Mouse (Mus musculus): Measurements from ENCODE around the gene Pzp. TPM values are rescaled to one million over a fixed set of nuclear protein-coding genes. Genes with fewer than 3 reads are reported as not detected.

The Pzp gene
- polyA plus RNA-seq (2016; fragmentation: Nextera tagmentation; extraction: Ambion mirVana): 0.04 TPM in 1 of 2 replicates, not detected in the other

GRCm38 (mm10) chr6:128526601-128527000, at the start of gene Pzp:
Gene Pzp, minus strand, starts transcription at chr6:128526720.
- Histone ChIP-seq H3K9me3 (0 out of 2 replicates have a peak, but pooled peaks cover 5% of the 10 kb centered on the region), H3K4me2 (no peak within 1 kb of the TSS), H3K27ac (no peak within 1 kb of the TSS), H3K4me1 (no peaks in the 10 kb centered on the region), H3K36me3 (replicated peaks) (no peaks in the 10 kb centered on the region), H3K27me3 (no peaks in the 10 kb centered on the region), H3K9ac (no peak within 1 kb of the TSS), H3K4me3 (replicated peaks) (no peak within 1 kb of the TSS)
- 87% methylated on average over 4 of the region's 4 CpGs for WGBS
- no peak for ATAC-seq (ENCODE audit: low FRiP score)

DNA sequence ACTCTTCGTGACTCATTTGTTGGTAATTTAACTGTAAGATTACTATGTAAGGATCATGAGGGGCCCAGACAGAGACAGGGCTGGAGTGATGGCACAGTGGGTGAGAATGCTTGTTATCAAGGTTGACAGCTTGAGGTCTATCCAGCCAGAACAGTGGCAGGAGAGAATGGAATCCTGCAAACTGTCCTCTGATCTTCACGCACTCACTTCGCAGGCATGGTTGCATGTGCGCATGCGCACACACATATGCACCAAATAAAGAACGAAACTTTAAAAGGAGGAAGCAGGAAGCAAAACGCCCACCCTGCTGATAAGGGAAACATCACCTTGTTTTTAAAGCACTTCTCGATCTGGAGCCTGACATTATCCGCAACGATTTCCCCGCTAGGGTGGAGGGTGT, 40.1 kb upstream of the Pzp start:
- Histone ChIP-seq H3K27me3 (no peaks in the 10 kb centered on the region), H3K9ac (no peak overlapping the region), H3K4me2 (no peak overlapping the region), H3K4me1 (no peaks in the 10 kb centered on the region), H3K36me3 (replicated peaks) (no peaks in the 10 kb centered on the region), H3K9me3 (no peaks in the 10 kb centered on the region), H3K27ac (no peak overlapping the region), H3K4me3 (replicated peaks) (no peak overlapping the region)
- 94% methylated on average over 11 of the region's 11 CpGs for WGBS
- no peak for ATAC-seq (ENCODE audit: low FRiP score)

DNA sequence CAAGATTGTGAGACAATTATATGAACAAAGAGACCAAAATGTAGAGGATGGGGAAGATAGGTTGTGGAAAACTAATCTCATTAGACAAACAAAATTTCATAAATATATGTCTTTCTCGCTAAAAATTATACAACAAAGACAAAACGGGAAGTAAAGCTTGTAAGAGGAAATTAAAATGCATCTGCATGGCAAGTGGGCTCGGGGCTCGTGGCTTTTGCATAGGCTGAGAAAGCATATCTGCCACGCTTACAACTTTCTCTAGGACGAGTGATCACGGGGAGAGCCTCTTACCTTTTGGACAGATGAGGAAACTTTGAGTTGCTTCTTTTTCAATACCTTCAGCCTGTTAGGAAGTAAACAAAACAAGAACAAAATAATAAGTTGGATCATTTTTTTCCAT, 27.5 kb upstream of the Pzp start:
- no peak overlapping the region for H3K4me2 ChIP-seq
- H3K9me3 ChIP-seq: no peaks in the 10 kb centered on the region
- no peaks in the 10 kb centered on the region for H3K27me3 ChIP-seq
- WGBS: 90% methylated on average over 7 of the region's 7 CpGs
- no peaks in the 10 kb centered on the region for H3K36me3 ChIP-seq (replicated peaks)
- no peak overlapping the region for H3K27ac ChIP-seq
- no peak overlapping the region for H3K9ac ChIP-seq
- ATAC-seq (ENCODE audit: low FRiP score): no peak
- H3K4me1 ChIP-seq: no peaks in the 10 kb centered on the region
- H3K4me3 ChIP-seq (replicated peaks): no peak overlapping the region

DNA sequence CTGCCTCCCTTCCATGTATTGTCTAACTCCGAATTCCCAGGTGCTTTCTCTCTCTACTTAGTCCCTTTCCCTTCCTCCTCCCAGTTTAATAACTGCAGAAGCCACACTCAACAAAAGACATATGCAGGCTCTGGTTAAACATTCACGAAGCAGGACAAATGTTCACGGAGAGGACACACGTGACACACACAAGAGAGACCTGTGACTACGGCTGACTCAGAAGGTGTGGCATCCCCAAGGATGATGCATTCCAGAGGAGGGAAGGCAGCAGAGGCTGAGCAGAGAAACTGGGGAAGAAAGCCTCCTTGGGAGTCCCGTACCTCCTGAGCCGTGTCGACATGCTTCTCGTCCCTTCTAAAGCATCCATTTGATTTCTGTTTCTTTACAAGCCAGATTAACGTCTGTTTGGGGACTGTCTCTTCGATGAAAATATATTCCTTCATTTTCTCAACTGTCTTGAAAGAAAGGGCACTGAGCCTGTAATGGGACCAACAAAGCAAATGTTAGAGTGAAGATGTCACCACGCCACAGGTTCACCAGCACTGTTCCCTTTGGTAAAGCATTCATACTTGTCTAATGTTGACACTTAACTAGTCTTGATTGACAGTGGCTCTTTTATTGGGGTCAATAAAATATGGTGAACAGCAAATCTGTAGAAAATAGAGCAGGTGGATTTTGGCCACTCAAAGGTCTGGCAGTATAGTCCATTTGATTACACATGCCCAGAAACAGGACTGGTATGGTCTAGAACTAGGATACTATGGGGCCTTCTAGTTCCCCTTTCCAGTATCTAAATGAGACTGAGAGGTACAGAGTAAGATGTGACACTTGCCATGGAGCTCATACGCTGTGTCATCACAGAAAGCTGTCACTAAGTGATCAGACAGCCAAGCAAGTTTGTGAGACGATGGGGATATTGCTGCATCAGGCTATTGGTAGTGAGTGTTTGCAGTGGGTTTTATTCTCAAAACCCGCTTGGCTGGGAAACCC, 23.2 kb upstream of the Pzp start:
- H3K36me3 ChIP-seq (replicated peaks): no peaks in the 10 kb centered on the region
- H3K9me3 ChIP-seq: no peaks in the 10 kb centered on the region
- H3K27ac ChIP-seq: no peak overlapping the region
- H3K9ac ChIP-seq: no peak overlapping the region
- no peaks in the 10 kb centered on the region for H3K27me3 ChIP-seq
- ATAC-seq (ENCODE audit: low FRiP score): no peak
- 87% methylated on average over 15 of the region's 15 CpGs for WGBS
- H3K4me1 ChIP-seq: no peaks in the 10 kb centered on the region
- H3K4me2 ChIP-seq: no peak overlapping the region
- no peak overlapping the region for H3K4me3 ChIP-seq (replicated peaks)

DNA sequence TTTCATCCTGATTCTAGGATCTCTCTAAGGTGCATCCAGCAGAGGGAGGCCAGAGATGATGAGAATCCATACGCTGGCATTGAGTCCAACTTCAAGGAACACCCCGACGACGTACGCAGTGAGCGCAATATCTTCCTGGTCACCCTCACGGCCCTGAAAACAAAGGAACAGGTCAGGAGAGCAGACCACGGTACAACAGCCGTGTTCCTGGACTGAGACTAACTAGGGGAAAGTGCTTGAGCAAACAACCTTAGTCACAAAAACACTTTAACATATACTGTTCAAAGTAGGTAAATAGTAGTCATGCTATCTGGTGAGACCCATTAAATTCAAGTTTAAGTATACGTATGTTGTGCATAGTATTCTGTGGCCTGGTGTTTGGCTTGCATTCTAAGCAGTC, 22.0 kb upstream of the Pzp start:
- Histone ChIP-seq H3K4me3 (replicated peaks) (no peak overlapping the region), H3K4me1 (no peaks in the 10 kb centered on the region), H3K9ac (no peak overlapping the region), H3K36me3 (replicated peaks) (no peaks in the 10 kb centered on the region), H3K4me2 (no peak overlapping the region), H3K27ac (no peak overlapping the region), H3K27me3 (no peaks in the 10 kb centered on the region), H3K9me3 (no peaks in the 10 kb centered on the region)
- 92% methylated on average over 10 of the region's 10 CpGs for WGBS
- no peak for ATAC-seq (ENCODE audit: low FRiP score)

DNA sequence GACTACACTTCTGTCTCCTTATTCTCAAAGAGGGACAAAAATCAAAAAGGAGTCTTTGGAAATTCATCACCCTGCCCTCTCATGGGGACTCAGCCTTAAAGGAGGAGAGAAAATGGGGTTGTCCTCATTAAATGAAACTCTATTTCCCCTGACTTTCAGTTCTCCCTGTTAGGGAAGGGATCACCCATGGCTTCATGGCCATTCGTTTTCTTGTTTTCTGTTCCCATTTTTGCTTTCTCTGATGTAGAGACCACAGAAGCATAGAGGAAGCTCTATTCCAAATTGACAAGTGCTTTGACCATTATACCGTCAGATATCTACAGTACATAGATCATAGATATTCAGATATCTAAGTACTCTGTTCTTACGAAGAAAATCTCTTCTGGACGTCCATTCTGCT, 18.9 kb upstream of the Pzp start:
- Histone ChIP-seq H3K9me3 (no peaks in the 10 kb centered on the region), H3K4me1 (no peaks in the 10 kb centered on the region), H3K36me3 (replicated peaks) (no peaks in the 10 kb centered on the region), H3K27ac (no peak overlapping the region), H3K4me2 (no peak overlapping the region), H3K27me3 (no peaks in the 10 kb centered on the region), H3K9ac (no peak overlapping the region), H3K4me3 (replicated peaks) (no peak overlapping the region)
- 87% methylated on average over 4 of the region's 4 CpGs for WGBS
- no peak for ATAC-seq (ENCODE audit: low FRiP score)

DNA sequence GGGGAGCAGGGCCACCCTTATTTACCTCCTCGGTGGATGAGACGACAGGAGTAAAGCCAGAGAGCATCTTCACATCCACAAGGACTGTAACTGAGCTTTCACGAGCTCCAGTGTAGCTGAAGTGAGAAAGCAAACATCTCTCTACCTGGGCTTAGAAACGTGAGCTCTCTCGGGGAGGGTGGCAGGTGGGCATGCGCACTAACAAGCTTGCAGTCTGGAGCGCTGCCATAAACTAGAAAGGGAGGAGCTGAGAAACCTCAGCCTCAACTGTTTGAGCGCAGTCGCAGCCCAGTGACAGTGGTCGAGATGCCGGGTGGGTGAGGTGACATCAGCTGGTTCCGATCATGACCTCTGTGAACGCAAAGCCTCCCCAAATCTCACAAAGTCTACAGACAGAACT, 16.7 kb upstream of the Pzp start:
- 85% methylated on average over 13 of the region's 13 CpGs for WGBS
- H3K9ac ChIP-seq: no peak overlapping the region
- H3K4me3 ChIP-seq (replicated peaks): no peak overlapping the region
- H3K9me3 ChIP-seq: no peaks in the 10 kb centered on the region
- ATAC-seq (ENCODE audit: low FRiP score): no peak
- no peaks in the 10 kb centered on the region for H3K36me3 ChIP-seq (replicated peaks)
- H3K27ac ChIP-seq: no peak overlapping the region
- H3K4me1 ChIP-seq: no peaks in the 10 kb centered on the region
- no peaks in the 10 kb centered on the region for H3K27me3 ChIP-seq
- no peak overlapping the region for H3K4me2 ChIP-seq

DNA sequence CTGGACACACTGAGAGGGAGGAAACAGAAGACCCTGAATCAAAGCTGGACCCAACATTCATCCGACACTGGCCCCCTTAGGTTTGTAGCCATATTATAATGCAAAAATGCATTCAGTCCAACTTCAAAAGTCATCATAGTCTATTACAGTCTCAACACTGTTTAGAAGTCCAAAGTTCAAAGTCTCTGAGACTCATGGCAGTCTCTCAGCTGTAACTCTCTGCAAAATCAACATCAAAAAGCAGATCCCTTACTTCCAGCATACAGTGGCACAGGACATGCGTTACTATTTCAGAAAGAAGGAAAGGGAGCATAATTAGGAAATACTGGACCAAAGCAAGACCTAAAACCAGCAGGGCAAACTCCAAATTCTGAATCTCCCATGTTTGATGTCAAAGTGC, 8.7 kb upstream of the Pzp start:
- Histone ChIP-seq H3K4me1 (no peaks in the 10 kb centered on the region), H3K4me3 (replicated peaks) (no peak overlapping the region), H3K36me3 (replicated peaks) (no peaks in the 10 kb centered on the region), H3K9ac (no peak overlapping the region), H3K27ac (no peak overlapping the region), H3K27me3 (no peaks in the 10 kb centered on the region), H3K9me3 (no peaks in the 10 kb centered on the region), H3K4me2 (no peak overlapping the region)
- ATAC-seq (ENCODE audit: low FRiP score): no peak
- WGBS: 94% methylated on average over 2 of the region's 2 CpGs

DNA sequence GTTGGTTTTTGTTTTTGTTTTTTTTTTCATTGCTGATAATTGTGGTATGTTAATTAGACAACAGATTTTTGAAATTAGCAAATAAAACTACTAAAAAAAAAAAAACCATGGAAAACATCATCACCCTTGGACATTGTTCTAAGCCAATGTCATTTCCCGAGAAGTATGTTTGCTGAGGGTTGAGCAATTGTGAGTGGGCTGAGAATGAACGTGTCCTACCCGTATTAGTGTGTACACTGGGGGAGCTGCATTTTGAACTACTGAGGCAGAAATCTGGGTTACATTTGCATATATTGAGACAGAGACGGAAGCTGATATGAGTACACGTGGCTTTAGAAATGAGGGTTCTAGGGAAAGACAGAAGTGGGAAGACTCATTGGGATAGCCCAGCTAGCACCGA, 6.8 kb upstream of the Pzp start:
- no peaks in the 10 kb centered on the region for H3K27me3 ChIP-seq
- no peak overlapping the region for H3K4me3 ChIP-seq (replicated peaks)
- no peak overlapping the region for H3K9ac ChIP-seq
- no peak overlapping the region for H3K27ac ChIP-seq
- H3K4me2 ChIP-seq: no peak overlapping the region
- 89% methylated on average over 6 of the region's 6 CpGs for WGBS
- no peaks in the 10 kb centered on the region for H3K4me1 ChIP-seq
- no peaks in the 10 kb centered on the region for H3K36me3 ChIP-seq (replicated peaks)
- ATAC-seq (ENCODE audit: low FRiP score): no peak
- H3K9me3 ChIP-seq: no peaks in the 10 kb centered on the region

- WGBS: 90% methylated on average over 9 of the region's 9 CpGs
- no peaks in the 10 kb centered on the region for H3K36me3 ChIP-seq (replicated peaks)
- H3K27ac ChIP-seq: no peak overlapping the region
- H3K4me1 ChIP-seq: no peaks in the 10 kb centered on the region
- H3K4me3 ChIP-seq (replicated peaks): no peak overlapping the region
- no peak for ATAC-seq (ENCODE audit: low FRiP score)
- no peak overlapping the region for H3K9ac ChIP-seq
- no peak overlapping the region for H3K4me2 ChIP-seq
- no peaks in the 10 kb centered on the region for H3K9me3 ChIP-seq
- H3K27me3 ChIP-seq: no peaks in the 10 kb centered on the region
Measured at GRCm38 (mm10) chr6:128532701-128533100, 6.2 kb upstream of the Pzp start.

DNA sequence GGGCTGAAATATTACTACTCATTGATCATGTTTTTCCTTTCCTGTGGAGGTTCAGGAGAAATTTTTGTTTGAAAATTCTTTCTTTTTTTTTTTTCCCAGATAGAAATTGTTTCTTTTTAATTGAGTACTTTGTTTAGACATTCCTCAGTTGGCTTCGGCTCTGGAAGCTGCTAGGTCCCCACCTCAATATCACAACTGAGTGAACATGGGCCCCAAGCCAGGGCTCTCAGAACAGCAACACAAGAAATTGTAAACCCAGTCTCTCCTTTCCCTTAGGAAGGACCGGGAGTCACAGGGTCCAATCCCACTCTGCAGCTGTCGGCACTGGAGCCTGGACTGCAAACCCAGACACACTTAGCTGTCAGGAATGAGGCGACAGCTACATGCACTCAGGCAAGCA, 2.0 kb upstream of the Pzp start:
- Histone ChIP-seq H3K4me3 (replicated peaks) (no peak overlapping the region), H3K9ac (no peak overlapping the region), H3K36me3 (replicated peaks) (no peaks in the 10 kb centered on the region), H3K9me3 (0 out of 2 replicates have a peak, but pooled peaks cover 5% of the 10 kb centered on the region), H3K27me3 (no peaks in the 10 kb centered on the region), H3K4me1 (no peaks in the 10 kb centered on the region), H3K27ac (no peak overlapping the region), H3K4me2 (no peak overlapping the region)
- WGBS: 89% methylated on average over 4 of the region's 4 CpGs
- ATAC-seq (ENCODE audit: low FRiP score): no peak

GRCm38 (mm10) chr6:128527110-128527509, 590 bp upstream of the Pzp start:
- H3K4me2 ChIP-seq: no peak overlapping the region
- no peak overlapping the region for H3K9ac ChIP-seq
- 87% methylated on average over 1 of the region's 1 CpGs for WGBS
- H3K4me1 ChIP-seq: no peaks in the 10 kb centered on the region
- H3K4me3 ChIP-seq (replicated peaks): no peak overlapping the region
- ATAC-seq (ENCODE audit: low FRiP score): no peak
- no peak overlapping the region for H3K27ac ChIP-seq
- H3K9me3 ChIP-seq: 0 out of 2 replicates have a peak, but pooled peaks cover 5% of the 10 kb centered on the region
- no peaks in the 10 kb centered on the region for H3K36me3 ChIP-seq (replicated peaks)
- no peaks in the 10 kb centered on the region for H3K27me3 ChIP-seq

- WGBS: 94% methylated on average over 4 of the region's 4 CpGs
- no peaks in the 10 kb centered on the region for H3K4me1 ChIP-seq
- H3K4me2 ChIP-seq: no peak overlapping the region
- 0 out of 2 replicates have a peak, but pooled peaks cover 5% of the 10 kb centered on the region for H3K9me3 ChIP-seq
- H3K36me3 ChIP-seq (replicated peaks): no peaks in the 10 kb centered on the region
- H3K27ac ChIP-seq: no peak overlapping the region
- no peak overlapping the region for H3K4me3 ChIP-seq (replicated peaks)
- no peak for ATAC-seq (ENCODE audit: low FRiP score)
- H3K27me3 ChIP-seq: no peaks in the 10 kb centered on the region
- H3K9ac ChIP-seq: no peak overlapping the region
Measured at GRCm38 (mm10) chr6:128525801-128526200, 719 bp downstream of the Pzp start.
